Mouse (Mus musculus) macrophage (primary cell): ENCODE data around the gene Mul1. TPM values are rescaled to one million over a fixed set of nuclear protein-coding genes. Genes with fewer than 3 reads are reported as not detected.
"Not testable (repeated sequence)": the region's sequence is repeated elsewhere in the genome, so short reads cannot be mapped to it uniquely, and the experiment has no call there.

Source experiments
- H3K27ac ChIP-seq: fragments of 350-480 bp; formaldehyde crosslinking; 2 replicates; pipeline ENCODE4 v1.9.0; 2021
- H3K36me3 ChIP-seq: fragments of 350-480 bp; formaldehyde crosslinking; 2 replicates; pipeline ENCODE4 v1.9.0; 2021; ENCODE audit errors: inconsistent target
- H3K4me3 ChIP-seq: fragments of 350-480 bp; formaldehyde crosslinking; 2 replicates; pipeline ENCODE4 v1.9.0; 2021; ENCODE audit errors: inconsistent target
- H3K79me2 ChIP-seq: fragments of 350-480 bp; formaldehyde crosslinking; 2 replicates; pipeline ENCODE4 v1.9.0; 2021; ENCODE audit errors: inconsistent target
- WGBS: methylation state at CpG from one replicate; pipeline ENCODE4 v1.1.7; 2026; ENCODE audit warnings: inconsistent platforms; ENCODE audit not compliant: missing documents; 5-methylcytosine and 5-hydroxymethylcytosine counted together
- polyA plus RNA-seq: library from polyadenylated mRNA; stranded (reverse); fragments of 250-400 nt; gene quantifications from 3 replicates; pipeline ENCODE4 v1.2.4, GENCODE M21; 2018; ENCODE audit warnings: inconsistent platforms

The Mul1 gene
- polyA plus RNA-seq, 1 experiment from 2014 or later = 10.2 TPM

GRCm38 (mm10) chr4:138418340-138418957, 16.0 kb upstream of the Mul1 start:
- H3K27ac ChIP-seq = no peak overlapping the region
- no peaks in the 10 kb centered on the region for H3K36me3 ChIP-seq
- 69% methylated on average over 11 of the region's 11 CpGs for WGBS
- H3K79me2 ChIP-seq = no peaks in the 10 kb centered on the region
- no peak overlapping the region for H3K4me3 ChIP-seq

DNA sequence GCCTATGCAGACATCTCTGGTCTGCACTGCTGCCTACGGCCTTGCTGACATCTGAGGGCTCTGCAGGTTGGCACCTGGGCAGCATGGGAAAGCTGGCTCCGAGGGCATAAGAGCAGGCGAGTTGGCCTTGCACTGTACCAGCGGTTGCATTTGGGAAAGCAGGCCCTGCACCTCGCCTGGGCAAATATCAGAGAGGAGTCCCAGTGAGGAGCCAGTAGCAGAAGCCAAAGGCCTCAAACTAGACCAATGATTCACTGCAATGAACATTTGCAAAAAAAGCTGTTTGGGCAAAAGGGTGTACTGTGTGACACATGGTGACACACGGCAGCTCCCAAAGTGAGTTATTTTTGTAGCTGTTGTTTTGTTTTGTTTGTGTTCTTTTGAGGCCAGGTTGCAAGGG, 9.4 kb upstream of the Mul1 start:
- Histone ChIP-seq H3K27ac (no peak overlapping the region), H3K4me3 (no peak overlapping the region), H3K79me2 (no peaks in the 10 kb centered on the region), H3K36me3 (no peaks in the 10 kb centered on the region)
- 89% methylated on average over 5 of the region's 6 CpGs for WGBS

- not testable (repeated sequence) for H3K27ac ChIP-seq, H3K4me3 ChIP-seq, H3K36me3 ChIP-seq, H3K79me2 ChIP-seq
- 97% methylated on average over 10 of the region's 14 CpGs for WGBS
Observed at GRCm38 (mm10) chr4:138425604-138426003, 8.9 kb upstream of the Mul1 start.

- Histone ChIP-seq H3K79me2 (no peaks in the 10 kb centered on the region), H3K4me3 (no peak overlapping the region), H3K27ac (no peak overlapping the region), H3K36me3 (no peaks in the 10 kb centered on the region)
- WGBS = 33% methylated on average over 22 of the region's 22 CpGs
Observed at GRCm38 (mm10) chr4:138426778-138427705, 7.4 kb upstream of the Mul1 start.

DNA sequence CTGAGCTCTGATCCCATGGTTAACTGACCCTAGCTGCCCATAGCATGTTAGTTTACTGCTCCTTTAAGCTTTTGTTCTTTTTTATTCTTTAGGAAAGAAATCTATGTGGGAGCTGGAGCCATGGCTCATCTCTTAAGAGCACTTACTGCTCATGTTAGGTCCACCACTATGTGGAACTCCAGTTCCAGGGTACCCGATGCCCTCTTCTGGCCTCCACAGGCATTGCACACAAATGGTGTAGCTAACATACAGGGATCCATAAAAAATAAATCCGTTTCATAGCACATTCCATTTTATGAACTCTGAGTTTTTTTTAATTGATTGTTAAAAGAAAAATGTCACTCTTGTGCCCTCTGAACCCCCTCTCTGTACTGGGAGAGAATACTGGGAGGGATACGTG, 4.7 kb upstream of the Mul1 start:
- 33% methylated on average over 3 of the region's 3 CpGs for WGBS
- Histone ChIP-seq H3K79me2 (peaks cover 2% of the 10 kb centered on the region; the same call in 1 of the 2 replicates), H3K27ac (no peak overlapping the region)

GRCm38 (mm10) chr4:138431340-138431739, 3.1 kb upstream of the Mul1 start:
- H3K36me3 ChIP-seq = no peaks in the 10 kb centered on the region
- H3K27ac ChIP-seq = no peak overlapping the region
- H3K79me2 ChIP-seq = peaks cover 18% of the 10 kb centered on the region
- 61% methylated on average over 8 of the region's 8 CpGs for WGBS
- H3K4me3 ChIP-seq = no peak overlapping the region

More for the DNA sequence above, 4.7 kb upstream of the Mul1 start:
- H3K4me3 ChIP-seq = no peak overlapping the region
- H3K36me3 ChIP-seq = no peaks in the 10 kb centered on the region

DNA sequence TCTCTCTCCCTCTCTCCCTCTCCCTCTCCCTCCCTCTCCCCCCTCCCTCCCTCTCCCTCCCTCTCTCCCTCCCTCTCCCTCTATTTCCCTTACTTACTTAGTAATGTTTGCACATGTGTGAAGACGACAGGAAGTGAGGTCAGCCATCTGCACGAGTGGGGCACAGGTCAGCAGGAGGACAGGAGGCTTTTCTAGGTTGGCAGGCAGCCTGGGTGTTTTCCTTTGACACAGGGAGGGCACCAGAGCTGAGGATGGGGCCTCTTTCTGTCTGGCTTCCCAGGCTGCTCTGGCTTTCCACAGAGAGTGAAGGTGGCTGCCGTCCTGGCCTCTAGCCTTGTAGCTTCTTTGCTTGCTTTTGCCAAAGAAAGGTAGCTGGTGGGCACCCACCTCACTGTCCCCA, 5.6 kb downstream of the Mul1 start:
- Histone ChIP-seq H3K79me2 (peaks cover 28% of the 10 kb centered on the region), H3K4me3 (no peak overlapping the region), H3K27ac (no peak overlapping the region), H3K36me3 (peaks cover 43% of the 10 kb centered on the region)
- WGBS = 52% methylated on average over 3 of the region's 3 CpGs

- H3K27ac ChIP-seq = no peak overlapping the region
- no peaks in the 10 kb centered on the region for H3K79me2 ChIP-seq
- H3K4me3 ChIP-seq = no peak overlapping the region
- peaks cover 16% of the 10 kb centered on the region for H3K36me3 ChIP-seq
- WGBS = 46% methylated on average over 5 of the region's 5 CpGs
Observed at GRCm38 (mm10) chr4:138444941-138445340, 10.5 kb downstream of the Mul1 start.

DNA sequence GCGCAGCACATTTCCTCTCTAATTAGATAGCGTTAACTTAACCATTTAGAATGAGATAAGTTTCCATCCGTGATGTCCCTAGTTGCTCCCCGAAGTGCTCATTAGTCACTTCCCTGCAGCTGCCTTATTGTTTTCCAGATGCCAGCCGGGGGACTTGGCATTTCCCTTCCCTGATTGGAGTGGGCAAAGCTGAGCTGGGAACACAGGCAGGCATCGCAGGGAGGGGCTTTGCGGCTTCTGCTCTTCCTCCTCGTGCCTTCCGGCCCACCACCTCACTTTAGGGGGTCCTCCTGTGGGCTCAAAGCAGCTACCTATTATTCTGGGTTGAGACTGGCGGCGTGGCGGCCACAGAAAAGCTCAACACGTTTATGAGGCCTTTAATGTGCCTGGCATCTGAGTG, 12.5 kb downstream of the Mul1 start:
- H3K27ac ChIP-seq = no peak overlapping the region
- H3K79me2 ChIP-seq = no peaks in the 10 kb centered on the region
- H3K36me3 ChIP-seq = no peaks in the 10 kb centered on the region
- H3K4me3 ChIP-seq = no peak overlapping the region
- WGBS = 24% methylated on average over 13 of the region's 13 CpGs

DNA sequence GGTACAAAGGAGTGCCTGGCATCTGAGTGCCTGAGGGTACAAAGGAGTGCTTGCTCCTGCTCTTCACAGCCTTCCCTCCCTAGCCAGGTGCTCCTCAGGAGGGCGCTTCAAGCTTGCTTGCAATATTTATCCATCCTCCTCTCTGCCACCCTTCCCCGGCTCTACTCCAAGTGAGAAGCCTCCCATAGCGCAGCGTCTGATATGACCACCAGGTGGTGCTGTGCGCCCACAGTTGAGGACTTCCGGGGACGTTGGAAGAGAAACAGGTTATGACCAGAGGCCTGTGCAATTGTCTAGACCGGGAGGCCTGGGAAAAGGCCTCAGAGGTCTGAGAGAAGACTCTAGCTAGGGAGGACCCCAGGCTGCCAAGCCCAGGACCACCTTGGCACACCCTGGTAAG, 12.9 kb downstream of the Mul1 start:
- Histone ChIP-seq H3K4me3 (no peak overlapping the region), H3K27ac (no peak overlapping the region), H3K79me2 (no peaks in the 10 kb centered on the region), H3K36me3 (no peaks in the 10 kb centered on the region)
- WGBS = 2% methylated on average over 8 of the region's 8 CpGs

DNA sequence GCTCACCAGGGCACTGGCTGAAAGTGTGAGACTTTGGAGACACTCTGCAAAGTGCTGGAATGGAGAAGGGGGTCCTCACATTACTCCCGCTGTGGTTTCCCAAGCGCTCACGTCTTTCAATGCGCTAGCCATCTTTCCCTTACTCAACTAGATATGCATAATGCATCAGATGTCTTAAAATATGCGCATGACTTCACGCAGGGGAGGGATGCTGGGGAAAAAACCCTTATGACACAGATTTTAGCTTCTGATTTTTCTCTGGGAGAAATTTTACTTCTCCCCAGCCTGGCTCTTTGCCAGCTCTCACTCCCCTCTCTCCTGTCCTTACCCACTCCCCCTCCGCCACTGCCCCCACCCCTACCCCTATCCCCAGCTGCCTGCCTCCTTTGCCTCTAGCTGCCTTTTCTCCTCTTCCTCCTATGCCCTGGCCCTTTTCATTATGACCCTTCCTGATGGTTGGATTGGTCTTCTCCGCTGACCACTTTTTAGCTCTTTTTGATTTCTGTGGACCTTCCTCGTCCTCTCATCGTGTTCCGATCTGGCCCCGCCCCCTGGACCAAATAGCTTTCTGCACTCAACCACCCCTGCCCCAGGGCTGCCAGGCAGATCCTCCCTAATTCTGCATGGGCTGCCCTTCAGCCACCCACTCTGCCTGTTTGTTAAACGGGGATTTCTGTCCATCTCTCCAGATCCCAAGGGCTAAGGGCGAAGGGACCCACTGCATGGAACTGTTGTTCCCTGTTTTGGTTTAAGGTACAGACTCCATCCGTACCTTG, 13.5 kb downstream of the Mul1 start:
- no peak overlapping the region for H3K4me3 ChIP-seq
- 51% methylated on average over 15 of the region's 15 CpGs for WGBS
- H3K79me2 ChIP-seq = no peaks in the 10 kb centered on the region
- H3K36me3 ChIP-seq = no peaks in the 10 kb centered on the region
- no peak overlapping the region for H3K27ac ChIP-seq

- Histone ChIP-seq H3K79me2 (no peaks in the 10 kb centered on the region), H3K36me3 (no peaks in the 10 kb centered on the region), H3K27ac (no peak overlapping the region), H3K4me3 (no peak overlapping the region)
- 65% methylated on average over 7 of the region's 7 CpGs for WGBS
Observed at GRCm38 (mm10) chr4:138448872-138449615, 14.6 kb downstream of the Mul1 start.

DNA sequence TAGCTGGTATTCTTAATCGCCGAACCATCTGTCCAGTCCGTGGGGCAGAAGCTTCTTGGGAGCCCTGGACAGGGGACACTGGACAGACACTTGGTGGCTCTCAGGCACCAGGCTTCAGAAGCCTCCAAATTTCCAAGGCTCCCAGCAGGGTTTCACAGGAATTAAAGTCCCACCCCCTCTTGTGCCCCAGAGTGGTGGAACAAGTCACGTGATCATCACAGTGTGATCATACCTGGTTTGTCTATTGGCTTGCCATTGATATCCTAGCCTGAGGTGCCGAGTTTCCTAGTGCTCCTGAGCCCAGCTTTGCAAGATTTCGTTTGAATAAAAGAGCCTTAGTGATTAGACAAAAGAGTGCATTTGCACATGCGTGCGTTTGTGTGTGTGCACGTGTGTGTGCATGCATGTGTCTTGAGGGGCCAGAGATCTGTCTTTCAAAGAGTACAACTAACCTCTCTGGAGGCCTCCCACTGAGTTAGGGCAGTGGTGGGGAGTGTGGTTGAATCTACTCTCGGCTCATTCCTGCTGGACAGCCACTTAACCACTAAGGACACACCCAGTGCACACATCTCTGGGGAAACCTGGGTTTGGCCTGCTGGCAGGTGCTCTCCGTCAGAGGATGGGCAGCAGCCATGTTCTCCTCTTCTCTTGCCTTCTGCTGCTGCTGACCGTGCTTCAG, 15.3 kb downstream of the Mul1 start:
- Histone ChIP-seq H3K79me2 (no peaks in the 10 kb centered on the region), H3K27ac (no peak overlapping the region), H3K36me3 (no peaks in the 10 kb centered on the region), H3K4me3 (no peak overlapping the region)
- 72% methylated on average over 9 of the region's 12 CpGs for WGBS
